ENCODE assay signal across 21 mouse cellular contexts in genomic region chr5:24391864-24392263, GRCm38 (mm10). TPM values are rescaled to one million over a fixed set of nuclear protein-coding genes. Genes with fewer than 3 reads are reported as not detected.
DNase-seq lines count a peak whose midpoint lies in the region; ATAC-seq and TF ChIP-seq lines count a peak whose summit lies in the region.
"Had no signal": no experiment of that assay in that cellular context is flagged by ENCODE, and none has a peak within 500 bp of the region (broad histone marks: within the 10 kb centered on the region; RNA-seq: fewer than 3 reads in every experiment).

Gene Atg9b, minus strand, starts transcription at chr5:24392143.

- TF ChIP-seq EP300 in ES-Bruce4 (IDR thresholded peaks at IDR 0.05; ENCODE audit: insufficient read depth, low read depth, low read length), result no peak

- TF ChIP-seq POLR2A in ES-Bruce4 (IDR thresholded peaks at IDR 0.05; ENCODE audit: insufficient read depth, low read length), result no peak

- H3K27ac ChIP-seq in heart, embryonic 13.5 days (replicated peaks), result 0 out of 2 replicates have a peak within 1 kb of the TSS, but pooled peaks have one; percentile 15
- peak within 1 kb of the TSS; percentile 22; the same call in 1 of the 2 replicates for H3K27ac ChIP-seq in ES-Bruce4 (ENCODE audit: insufficient read depth, low read length)
- H3K27ac ChIP-seq in limb, embryonic 10.5 days, result peak within 1 kb of the TSS; percentile 14; the same call in 1 of the 2 replicates
- H3K27ac ChIP-seq: embryonic facial prominence, embryonic 10.5 days; forebrain, embryonic 15.5 days; midbrain, embryonic 13.5 days had no signal

- peaks cover 7% of the 10 kb centered on the region for H3K36me3 ChIP-seq in heart, embryonic 13.5 days
- H3K36me3 ChIP-seq in E14TG2a.4 (ENCODE audit: insufficient read depth, low read length), result peaks cover 5% of the 10 kb centered on the region; the same call in 1 of the 2 replicates
- no peaks in the 10 kb centered on the region for H3K36me3 ChIP-seq in ES-Bruce4 (ENCODE audit: control insufficient read depth, insufficient read depth, low read length, poor library complexity, severe bottlenecking)
- H3K36me3 ChIP-seq in limb, embryonic 10.5 days, result peaks cover 3% of the 10 kb centered on the region; the same call in 1 of the 2 replicates
- H3K36me3 ChIP-seq: forebrain, embryonic 15.5 days; midbrain, embryonic 13.5 days had no signal

- no peak for TF ChIP-seq CTCF in E14TG2a.4 (conservative IDR thresholded peaks at IDR 0.05; ENCODE audit: low read length)
- TF ChIP-seq CTCF in ES-Bruce4 (IDR thresholded peaks at IDR 0.05; ENCODE audit: low read depth, low read length), result no peak

- no peak for DNase-seq in heart, adult 11 months
- no peak for DNase-seq in limb, embryonic 10.5 days (ENCODE audit: low spot score)
- no peak for DNase-seq in kidney, adult 11 months
- no peak for DNase-seq in kidney, postnatal 14 days
- no peak for DNase-seq in layer of hippocampus, adult 8-10 months (ENCODE audit: low spot score in 2 of 2)
- DNase-seq: cerebellum, adult 18-20 months; heart, postnatal 10 days; kidney, adult 8-10 months; kidney, postnatal 10 days; lung, embryonic 14.5 days; right cerebral cortex, postnatal 14 days; thymus, postnatal 14 days had no signal

- peaks cover 25% of the 10 kb centered on the region for H3K27me3 ChIP-seq in heart, embryonic 13.5 days (replicated peaks)
- H3K27me3 ChIP-seq in E14TG2a.4 (ENCODE audit: insufficient read depth, low read length), result peaks cover 24% of the 10 kb centered on the region
- no peaks in the 10 kb centered on the region for H3K27me3 ChIP-seq in ES-Bruce4 (ENCODE audit: control insufficient read depth, insufficient read depth, low read length, poor library complexity, severe bottlenecking)
- peaks cover 20% of the 10 kb centered on the region for H3K27me3 ChIP-seq in limb, embryonic 10.5 days (ENCODE audit: low read depth, poor library complexity, severe bottlenecking)
- H3K27me3 ChIP-seq: Patski had no signal

- peaks cover 56% of the 10 kb centered on the region for H3K4me1 ChIP-seq in heart, embryonic 13.5 days
- H3K4me1 ChIP-seq in E14TG2a.4 (replicated peaks; ENCODE audit: low read depth, low read length), result peaks cover 65% of the 10 kb centered on the region
- H3K4me1 ChIP-seq in ES-Bruce4 (ENCODE audit: control insufficient read depth, insufficient read depth, low read length), result peaks cover 6% of the 10 kb centered on the region
- peaks cover 50% of the 10 kb centered on the region for H3K4me1 ChIP-seq in limb, embryonic 10.5 days

- H3K9me3 ChIP-seq in heart, embryonic 13.5 days, result no peaks in the 10 kb centered on the region
- no peaks in the 10 kb centered on the region for H3K9me3 ChIP-seq in E14TG2a.4 (ENCODE audit: low read length)
- H3K9me3 ChIP-seq in ES-Bruce4 (replicated peaks; ENCODE audit: control insufficient read depth, insufficient read depth, low read length, poor library complexity, severe bottlenecking), result no peaks in the 10 kb centered on the region
- H3K9me3 ChIP-seq in limb, embryonic 10.5 days (replicated peaks), result no peaks in the 10 kb centered on the region
- H3K9me3 ChIP-seq: embryonic facial prominence, embryonic 10.5 days; forebrain, embryonic 15.5 days; megakaryocyte, embryonic 14.5 days; midbrain, embryonic 13.5 days had no signal

- H3K4me3 ChIP-seq in heart, embryonic 13.5 days, result no peak within 1 kb of the TSS
- H3K4me3 ChIP-seq in E14TG2a.4 (replicated peaks; ENCODE audit: low read length) (peak within 1 kb of the TSS; percentile 39), ES-Bruce4 (ENCODE audit: low read depth, low read length) (peak within 1 kb of the TSS; percentile 29)
- no peak within 1 kb of the TSS for H3K4me3 ChIP-seq in limb, embryonic 10.5 days
- H3K4me3 ChIP-seq: forebrain, embryonic 15.5 days; midbrain, embryonic 13.5 days had no signal

- 75% methylated on average over 7 of the region's 7 CpGs for WGBS in heart, embryonic 13.5 days
- WGBS in limb, embryonic 10.5 days, result 67% methylated on average over 7 of the region's 7 CpGs

- no peak within 1 kb of the TSS for H3K9ac ChIP-seq in heart, embryonic 13.5 days
- peak within 1 kb of the TSS; percentile 28 for H3K9ac ChIP-seq in ES-Bruce4 (ENCODE audit: low read depth, poor library complexity, severe bottlenecking)
- H3K9ac ChIP-seq: forebrain, embryonic 15.5 days; lung, embryonic 14.5 days; midbrain, embryonic 13.5 days had no signal

- H3K4me2 ChIP-seq in heart, embryonic 13.5 days, result no peak within 1 kb of the TSS
- H3K4me2 ChIP-seq: forebrain, embryonic 15.5 days; midbrain, embryonic 13.5 days had no signal

- ATAC-seq in heart, embryonic 13.5 days (ENCODE audit: extremely low read depth, insufficient number of reproducible peaks, low FRiP score, low TSS enrichment), result no peak
- ATAC-seq: forebrain, embryonic 15.5 days; midbrain, embryonic 13.5 days; Patski had no signal

RNA-seq across cellular contexts. Expression of gene Atg9b, which starts in this region (rescaled TPM):
- polyA plus RNA-seq in heart, embryonic 13.5 days (2015; fragmentation: Nextera tagmentation; extraction: Ambion mirVana), result 0.87 and 1.4 TPM in 2 replicates
- polyA plus RNA-seq in ES-Bruce4 (2011; ENCODE audit: insufficient read depth, insufficient read length, low read depth, missing spikeins), result 10.3 and 10.6 TPM in 2 replicates
- polyA plus RNA-seq in limb, embryonic 10.5 days (2016; fragmentation: Nextera tagmentation; extraction: Ambion mirVana), result 1.4 and 2.1 TPM in 2 replicates
- 1 to 10 TPM; 3.0 to 5.2 (median 4.0) TPM for total RNA-seq in layer of hippocampus, adult 8-10 months (2022)
- total RNA-seq: monocyte, adult 5-6 weeks had no signal

Comparison
In these comparisons a context has a peak if more than half of its experiments do, and no peak if none do; other contexts are left out.
1. H3K4me3 ChIP-seq: peak in E14TG2a.4 (single experiment) and ES-Bruce4 (single experiment); none in heart, embryonic 13.5 days (single experiment) and limb, embryonic 10.5 days (single experiment).
2. Peak in every context shown above with its lines, with median percentiles within 50 percentile points of each other: H3K27ac ChIP-seq.